Mouse (Mus musculus) stomach, embryonic 15.5 days (tissue): ENCODE measurements at regions not wholly inside any gene's neighbourhood (a gene's known extent, or its start where the extent isn't known, plus 50 kb on each side); places are given as distances from the start of the nearest gene placed in this dataset.

ENCODE experiments used
- ATAC-seq: fragments of 200-750 bp; cut with Nextera tagmentation; 2 replicates; pipeline ENCODE4 v1.8.0; 2017; ENCODE audit warnings: low read depth, moderate number of reproducible peaks, moderate TSS enrichment; ENCODE audit not compliant: insufficient read depth, low FRiP score
- H3K27ac ChIP-seq: fragments of 300-500 bp; sonication (generic); 2 replicates; pipeline ENCODE4 v1.5.1; 2015; ENCODE audit warnings: mild to moderate bottlenecking, inconsistent platforms
- H3K27me3 ChIP-seq: fragments of 300-500 bp; sonication (generic); replicated peaks from 2 replicates; pipeline ENCODE4 v1.6.1; 2015; ENCODE audit warnings: inconsistent platforms
- H3K36me3 ChIP-seq: fragments of 300-500 bp; sonication (generic); 2 replicates; pipeline ENCODE4 v1.6.1; 2015; ENCODE audit warnings: inconsistent platforms
- H3K4me1 ChIP-seq: fragments of 300-500 bp; sonication (generic); 2 replicates; pipeline ENCODE4 v1.6.1; 2015; ENCODE audit warnings: inconsistent platforms
- H3K4me2 ChIP-seq: fragments of 300-500 bp; sonication (generic); 2 replicates; pipeline ENCODE4 v1.6.1; 2015; ENCODE audit warnings: mild to moderate bottlenecking, inconsistent platforms
- H3K4me3 ChIP-seq: fragments of 300-500 bp; sonication (generic); replicated peaks from 2 replicates; pipeline ENCODE4 v1.5.1; 2015; ENCODE audit warnings: inconsistent platforms
- H3K9ac ChIP-seq: fragments of 300-500 bp; sonication (generic); 2 replicates; pipeline ENCODE4 v1.6.1; 2015; ENCODE audit warnings: inconsistent platforms
- H3K9me3 ChIP-seq: fragments of 300-500 bp; sonication (generic); 2 replicates; pipeline ENCODE4 v1.6.1; 2016; ENCODE audit warnings: inconsistent platforms
- WGBS: fragments of 180-500 bp; shearing (Covaris S2); methylation state at CpG from one replicate; pipeline ENCODE4 v1.1.7; 2015; 5-methylcytosine and 5-hydroxymethylcytosine counted together

DNA sequence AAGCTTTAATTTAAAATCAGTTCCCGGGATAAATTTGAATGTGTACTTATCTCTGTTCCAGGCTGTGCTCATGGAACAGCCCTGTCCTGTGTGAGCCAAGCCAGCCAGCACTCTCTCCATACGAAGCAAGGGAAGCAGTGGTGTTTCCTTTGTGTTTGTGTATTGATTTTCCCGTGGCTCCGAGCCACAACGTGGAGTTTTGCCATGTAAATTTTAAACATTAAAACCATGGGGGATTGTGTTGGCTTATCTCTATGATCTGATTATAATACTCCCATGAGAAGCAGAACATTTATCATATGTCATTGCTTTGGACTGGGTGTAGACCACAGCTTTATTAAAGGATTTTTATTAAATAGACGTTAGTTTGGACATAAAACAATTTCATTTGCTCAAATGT lies 106.1 kb upstream of the Npvf start:
- no peak; the same call in 1 of the 2 replicates for ATAC-seq
- Histone ChIP-seq H3K4me2 (no peak overlapping the region), H3K9me3 (no peaks in the 10 kb centered on the region), H3K27me3 (no peaks in the 10 kb centered on the region), H3K9ac (no peak overlapping the region), H3K4me1 (no peaks in the 10 kb centered on the region), H3K27ac (no peak overlapping the region), H3K36me3 (no peaks in the 10 kb centered on the region), H3K4me3 (no peak overlapping the region)
- WGBS, result 35% methylated on average over 6 of the region's 6 CpGs

GRCm38 (mm10) chr6:50763121-50763520 lies 108.9 kb upstream of the Npvf start:
- H3K4me3 ChIP-seq, result no peak overlapping the region
- no peaks in the 10 kb centered on the region for H3K27me3 ChIP-seq
- H3K4me2 ChIP-seq, result no peak overlapping the region
- no peaks in the 10 kb centered on the region for H3K36me3 ChIP-seq
- ATAC-seq, result no peak
- 69% methylated on average over 4 of the region's 4 CpGs for WGBS
- H3K9me3 ChIP-seq, result no peaks in the 10 kb centered on the region
- H3K9ac ChIP-seq, result no peak overlapping the region
- H3K27ac ChIP-seq, result no peak overlapping the region
- H3K4me1 ChIP-seq, result 0 out of 2 replicates have a peak, but pooled peaks cover 4% of the 10 kb centered on the region

GRCm38 (mm10) chr6:50766442-50766915 lies 112.2 kb upstream of the Npvf start:
- Histone ChIP-seq H3K9ac (no peak overlapping the region), H3K27ac (no peak overlapping the region), H3K4me1 (0 out of 2 replicates have a peak, but pooled peaks cover 4% of the 10 kb centered on the region), H3K4me3 (no peak overlapping the region), H3K27me3 (no peaks in the 10 kb centered on the region), H3K9me3 (no peaks in the 10 kb centered on the region), H3K4me2 (0 out of 2 replicates have a peak overlapping the region, but pooled peaks have one; percentile 5), H3K36me3 (no peaks in the 10 kb centered on the region)
- ATAC-seq, result no peak
- WGBS, result 45% methylated on average over 14 of the region's 14 CpGs

GRCm38 (mm10) chr6:50767126-50767525 lies 112.9 kb upstream of the Npvf start:
- 64% methylated on average over 6 of the region's 6 CpGs for WGBS

DNA sequence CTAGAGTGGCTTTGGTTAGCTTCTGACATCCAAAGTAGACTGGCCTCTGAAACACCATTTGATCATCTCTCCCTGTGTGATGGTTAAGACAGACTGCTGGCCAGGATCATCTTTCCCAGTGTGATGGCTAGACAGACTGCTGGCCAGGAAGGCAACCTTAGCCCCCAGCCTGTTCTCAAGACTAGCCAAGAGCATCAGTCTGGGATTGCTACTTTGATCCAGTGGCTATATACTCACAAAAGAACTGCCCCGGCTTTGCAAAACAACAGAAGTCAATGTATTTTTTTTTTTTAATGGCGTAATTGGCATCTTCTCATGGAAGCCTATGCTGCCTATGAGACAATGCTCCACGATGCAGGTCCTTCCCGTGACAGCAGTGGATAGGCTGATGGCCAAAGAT lies 113.6 kb upstream of the Npvf start:
- Histone ChIP-seq H3K4me3 (no peak overlapping the region), H3K27me3 (no peaks in the 10 kb centered on the region), H3K4me1 (0 out of 2 replicates have a peak, but pooled peaks cover 4% of the 10 kb centered on the region), H3K9me3 (no peaks in the 10 kb centered on the region), H3K36me3 (no peaks in the 10 kb centered on the region), H3K4me2 (no peak overlapping the region), H3K9ac (no peak overlapping the region), H3K27ac (no peak overlapping the region)
- no peak for ATAC-seq
- 90% methylated on average over 4 of the region's 4 CpGs for WGBS

More at GRCm38 (mm10) chr6:50767126-50767525, 112.9 kb upstream of the Npvf start:
- Histone ChIP-seq H3K4me3 (no peak overlapping the region), H3K9me3 (no peaks in the 10 kb centered on the region), H3K27me3 (no peaks in the 10 kb centered on the region), H3K36me3 (no peaks in the 10 kb centered on the region), H3K9ac (no peak overlapping the region), H3K4me1 (0 out of 2 replicates have a peak, but pooled peaks cover 4% of the 10 kb centered on the region), H3K4me2 (no peak overlapping the region), H3K27ac (no peak overlapping the region)
- no peak for ATAC-seq

GRCm38 (mm10) chr6:50769101-50769500 lies 114.9 kb upstream of the Npvf start:
- no peak overlapping the region for H3K4me2 ChIP-seq
- H3K36me3 ChIP-seq, result no peaks in the 10 kb centered on the region
- ATAC-seq, result no peak
- no peak overlapping the region for H3K9ac ChIP-seq
- no peaks in the 10 kb centered on the region for H3K9me3 ChIP-seq
- no peaks in the 10 kb centered on the region for H3K27me3 ChIP-seq
- WGBS, result 74% methylated on average over 2 of the region's 2 CpGs
- H3K27ac ChIP-seq, result no peak overlapping the region
- no peak overlapping the region for H3K4me3 ChIP-seq
- H3K4me1 ChIP-seq, result 0 out of 2 replicates have a peak, but pooled peaks cover 4% of the 10 kb centered on the region

DNA sequence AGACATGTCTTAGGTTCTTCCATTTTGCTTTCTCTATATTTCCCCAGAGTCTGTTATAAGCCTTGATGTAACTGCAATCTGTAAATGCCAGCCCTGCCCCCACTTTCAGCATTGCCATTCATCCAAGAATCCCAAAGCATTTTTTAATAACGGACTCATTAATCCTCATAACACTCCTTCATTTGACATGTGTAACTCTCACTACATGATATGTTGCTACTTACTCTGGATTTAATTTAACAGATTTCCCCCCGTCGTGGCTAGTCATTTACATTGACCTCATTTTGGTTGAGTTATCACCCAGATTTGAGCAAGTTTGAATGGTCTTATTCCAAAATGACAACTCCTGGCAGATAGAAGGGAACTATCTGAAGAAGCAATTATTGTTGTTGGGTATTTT lies 116.2 kb upstream of the Npvf start:
- H3K36me3 ChIP-seq, result no peaks in the 10 kb centered on the region
- WGBS, result 80% methylated on average over 3 of the region's 3 CpGs
- H3K4me1 ChIP-seq, result 0 out of 2 replicates have a peak, but pooled peaks cover 4% of the 10 kb centered on the region
- no peak for ATAC-seq
- no peaks in the 10 kb centered on the region for H3K9me3 ChIP-seq
- H3K27ac ChIP-seq, result no peak overlapping the region
- H3K4me3 ChIP-seq, result no peak overlapping the region
- H3K4me2 ChIP-seq, result no peak overlapping the region
- no peak overlapping the region for H3K9ac ChIP-seq
- H3K27me3 ChIP-seq, result no peaks in the 10 kb centered on the region

- no peak overlapping the region for H3K4me3 ChIP-seq
- no peaks in the 10 kb centered on the region for H3K36me3 ChIP-seq
- no peaks in the 10 kb centered on the region for H3K27me3 ChIP-seq
- no peaks in the 10 kb centered on the region for H3K9me3 ChIP-seq
- no peak for ATAC-seq
- WGBS, result 91% methylated on average over 4 of the region's 4 CpGs
- H3K27ac ChIP-seq, result no peak overlapping the region
- no peak overlapping the region for H3K9ac ChIP-seq
- H3K4me2 ChIP-seq, result no peak overlapping the region
- H3K4me1 ChIP-seq, result peaks cover 6% of the 10 kb centered on the region; the same call in 1 of the 2 replicates
Observed at GRCm38 (mm10) chr6:50775637-50776036, 121.4 kb upstream of the Npvf start.

- Histone ChIP-seq H3K4me2 (no peak overlapping the region; the same call in 1 of the 2 replicates), H3K9me3 (no peaks in the 10 kb centered on the region), H3K36me3 (no peaks in the 10 kb centered on the region), H3K27ac (no peak overlapping the region), H3K4me3 (no peak overlapping the region), H3K27me3 (no peaks in the 10 kb centered on the region), H3K4me1 (peaks cover 6% of the 10 kb centered on the region; the same call in 1 of the 2 replicates), H3K9ac (no peak overlapping the region)
- no peak for ATAC-seq
- 54% methylated on average over 11 of the region's 11 CpGs for WGBS
Observed at GRCm38 (mm10) chr6:50776236-50776832, 122.1 kb upstream of the Npvf start.

DNA sequence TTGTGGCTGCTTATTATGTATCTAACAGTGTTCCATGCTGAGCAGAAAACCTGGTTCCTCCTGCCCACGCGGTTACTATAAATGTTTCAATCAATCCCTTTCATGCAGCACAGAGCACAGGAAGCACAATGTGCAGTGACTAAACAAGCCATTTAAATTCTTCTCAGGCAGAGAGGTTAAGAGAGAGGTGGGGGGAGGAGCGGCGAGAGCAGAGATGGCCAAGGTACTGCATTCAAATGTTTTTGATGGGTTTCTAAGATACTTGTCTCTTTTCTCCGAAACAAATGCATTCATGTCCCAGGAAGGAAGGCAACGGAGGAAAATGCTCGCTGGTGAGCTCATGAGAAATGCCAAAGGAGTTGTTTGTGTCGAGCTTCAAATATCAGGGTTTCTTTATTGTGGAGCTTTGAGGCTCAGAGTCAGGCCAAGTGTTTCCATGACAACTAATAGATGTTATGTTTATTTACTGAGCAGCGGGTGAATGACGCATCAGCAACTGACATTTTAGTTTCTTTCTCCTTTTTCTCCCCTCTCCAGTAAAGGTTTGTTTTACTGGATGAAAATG lies 122.8 kb upstream of the Npvf start:
- Histone ChIP-seq H3K9ac (no peak overlapping the region), H3K4me3 (no peak overlapping the region), H3K27me3 (no peaks in the 10 kb centered on the region), H3K27ac (no peak overlapping the region), H3K4me1 (peaks cover 6% of the 10 kb centered on the region; the same call in 1 of the 2 replicates), H3K9me3 (no peaks in the 10 kb centered on the region), H3K4me2 (peak overlapping the region; percentile 40; the same call in 1 of the 2 replicates), H3K36me3 (no peaks in the 10 kb centered on the region)
- no peak for ATAC-seq
- WGBS, result 11% methylated on average over 10 of the region's 10 CpGs

GRCm38 (mm10) chr6:50777827-50778226 lies 123.6 kb upstream of the Npvf start:
- no peak overlapping the region for H3K27ac ChIP-seq
- H3K4me3 ChIP-seq, result no peak overlapping the region
- H3K4me2 ChIP-seq, result no peak overlapping the region
- no peaks in the 10 kb centered on the region for H3K27me3 ChIP-seq
- H3K4me1 ChIP-seq, result peaks cover 6% of the 10 kb centered on the region; the same call in 1 of the 2 replicates
- no peak for ATAC-seq
- no peak overlapping the region for H3K9ac ChIP-seq
- 52% methylated on average over 4 of the region's 4 CpGs for WGBS
- H3K36me3 ChIP-seq, result no peaks in the 10 kb centered on the region
- no peaks in the 10 kb centered on the region for H3K9me3 ChIP-seq

DNA sequence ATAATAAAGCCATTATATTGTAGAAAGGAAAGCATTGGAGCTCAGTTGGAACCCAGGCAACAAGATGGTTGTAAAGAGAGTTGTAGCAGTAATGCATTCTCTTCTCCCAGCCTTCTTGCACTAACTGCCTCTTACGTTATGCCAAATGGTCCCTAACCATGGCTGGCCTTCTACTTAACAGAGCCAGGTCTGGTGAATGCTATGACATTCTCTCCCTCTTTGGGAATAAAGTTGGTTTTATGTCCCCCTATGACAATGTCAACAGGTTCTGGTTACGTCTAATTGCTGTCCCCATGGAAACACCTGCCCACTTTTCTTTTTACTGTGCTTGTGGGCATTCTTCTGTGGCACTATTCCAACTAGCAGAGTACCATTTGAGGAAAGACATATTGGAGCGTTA lies 126.4 kb upstream of the Npvf start:
- 87% methylated on average over 3 of the region's 3 CpGs for WGBS
- H3K27ac ChIP-seq, result no peak overlapping the region

More for the DNA sequence above, 126.4 kb upstream of the Npvf start:
- H3K36me3 ChIP-seq, result no peaks in the 10 kb centered on the region
- no peak overlapping the region for H3K4me2 ChIP-seq
- H3K4me1 ChIP-seq, result peaks cover 6% of the 10 kb centered on the region; the same call in 1 of the 2 replicates
- no peak overlapping the region for H3K4me3 ChIP-seq
- no peaks in the 10 kb centered on the region for H3K27me3 ChIP-seq
- no peak overlapping the region for H3K9ac ChIP-seq
- no peaks in the 10 kb centered on the region for H3K9me3 ChIP-seq
- ATAC-seq, result no peak
